Mouse (Mus musculus) small intestine, adult 2 months (tissue): ENCODE results near the gene Cmtm6.

Source experiments
- CTCF ChIP-seq: fragments of 200-500 bp; IDR thresholded peaks from 2 replicates; pipeline ENCODE4 v1.5.1; 2012; ENCODE audit warnings: low read depth, mild to moderate bottlenecking, control low read depth, inconsistent platforms, low read length, moderate library complexity, mixed read lengths; ENCODE audit not compliant: insufficient replicate concordance, insufficient read length; ENCODE audit errors: extremely low read depth
- POLR2A ChIP-seq: fragments of 200-500 bp; IDR thresholded peaks from 2 replicates; pipeline ENCODE4 v1.6.1; 2012; ENCODE audit warnings: low read depth, mild to moderate bottlenecking, control low read depth, inconsistent platforms, low read length, moderate library complexity

GRCm38 (mm10) chr9:114733238-114733637 lies 2.3 kb downstream of the Cmtm6 start:
- TF ChIP-seq CTCF (no peak), POLR2A (no peak)
